Mouse (Mus musculus): ENCODE data around the gene Zdbf2. TPM values are rescaled to one million over a fixed set of nuclear protein-coding genes. Genes with fewer than 3 reads are reported as not detected.

The Zdbf2 gene
- total RNA-seq (2021), result 10 to 100 TPM; 23.3 to 23.6 TPM

DNA sequence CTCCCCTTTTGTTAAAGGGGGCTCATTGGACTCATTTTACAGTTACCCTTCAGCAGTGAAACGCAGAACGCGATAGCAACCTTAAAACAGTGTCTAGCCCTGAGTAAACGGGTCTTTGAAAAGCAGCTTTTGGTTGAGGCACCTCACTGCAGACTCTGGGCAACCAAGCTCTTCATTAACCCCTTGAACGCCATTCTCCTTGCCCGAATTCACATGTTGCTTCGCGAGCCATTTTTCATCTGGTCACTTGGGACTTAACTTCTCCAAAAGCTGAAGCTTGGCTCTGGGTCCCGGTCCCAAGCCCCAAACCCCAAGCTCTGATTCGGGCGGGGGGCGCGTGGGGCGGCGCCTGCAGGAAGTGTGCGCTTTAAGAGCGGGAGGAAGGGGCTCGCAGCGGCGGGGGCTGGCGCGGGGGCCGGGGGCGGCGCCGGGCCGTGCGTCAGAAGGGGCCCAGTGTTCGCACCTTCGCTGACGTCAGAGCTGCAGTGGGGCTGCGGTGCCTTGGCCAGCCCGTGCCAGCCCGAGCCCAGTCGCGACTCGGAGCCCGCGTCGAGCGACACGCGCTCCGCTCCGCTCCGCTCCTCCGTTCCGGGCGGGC, at the start of gene Zdbf2:
Zdbf2 (plus strand) TSS at position 525 of the 598 bp plus-strand sequence.
- intact Hi-C loops (cut with DNase I), result loop anchor here (5.0 kb wide), 1 partner anchor 91 kb away; no protein-coding TSS in a partner anchor
- DNase-seq (ENCODE audit: low spot score in 2 of 2), result peak in 1 of 2 experiments; percentile 7

DNA sequence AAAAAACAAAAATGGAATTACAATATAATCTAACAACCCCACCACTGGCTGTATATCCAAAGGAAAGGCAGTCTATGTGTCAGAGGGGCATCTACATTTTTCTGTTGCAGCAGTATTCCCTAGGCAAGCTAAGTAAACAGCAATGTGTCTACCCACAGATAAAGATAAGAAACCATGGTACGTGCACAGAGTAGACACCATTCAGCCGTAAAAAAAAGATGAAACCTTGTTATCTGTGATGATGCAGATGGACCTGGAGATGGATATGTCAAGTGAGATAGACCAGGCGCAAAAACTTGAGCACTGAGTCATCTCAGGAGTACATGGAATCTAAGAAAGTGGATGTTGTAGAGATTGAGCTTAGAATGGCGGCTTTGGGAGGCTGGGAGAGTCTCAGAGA, 48.1 kb upstream of the Zdbf2 start:
- intact Hi-C loops (cut with DNase I), result no loop called here

DNA sequence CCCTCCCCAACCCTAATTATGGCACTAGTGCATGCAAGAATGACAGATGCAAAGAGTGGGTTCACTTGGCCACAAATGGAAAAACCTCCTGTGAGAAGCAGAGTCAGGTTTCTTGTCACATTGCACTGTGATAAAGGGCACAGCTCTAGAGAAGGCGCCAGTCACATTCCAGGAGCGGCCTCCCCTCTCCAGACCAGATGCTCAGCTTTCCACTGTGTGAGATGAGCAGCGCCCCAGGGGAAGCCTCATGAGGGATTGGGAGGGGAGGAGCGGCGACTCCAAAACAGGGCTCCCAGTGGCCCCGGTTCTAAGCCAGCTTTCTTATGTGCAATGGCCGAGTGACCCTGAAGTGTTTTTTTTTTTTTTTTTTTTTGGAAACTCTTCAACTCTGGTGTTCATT, 47.2 kb upstream of the Zdbf2 start:
- intact Hi-C loops (cut with DNase I), result no loop called here
- DNase-seq (ENCODE audit: low spot score in 2 of 2), result no peak

More for the DNA sequence above, 48.1 kb upstream of the Zdbf2 start:
- DNase-seq (ENCODE audit: low spot score in 2 of 2), result no peak

DNA sequence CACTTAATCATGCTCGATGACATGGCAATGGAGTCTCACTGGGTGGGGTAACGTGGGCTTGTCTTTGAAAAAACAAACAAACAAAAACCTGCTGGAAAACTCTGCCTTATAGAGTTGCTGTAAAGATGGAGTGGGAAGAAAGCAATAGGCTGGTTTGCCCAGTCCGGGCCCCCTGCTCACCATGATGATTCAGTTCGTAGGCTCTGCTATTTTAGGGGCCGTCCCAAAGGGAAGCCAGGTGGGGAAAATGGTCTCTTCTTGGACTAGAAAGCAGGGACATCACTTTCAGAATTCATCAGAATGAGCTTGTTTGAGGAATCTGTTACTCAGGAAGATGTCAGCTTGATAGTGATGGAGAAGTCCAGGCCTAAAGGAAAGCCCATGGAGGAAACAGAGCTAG, 45.8 kb upstream of the Zdbf2 start:
- DNase-seq (ENCODE audit: low spot score in 2 of 2), result no peak
- intact Hi-C loops (cut with DNase I), result no loop called here

DNA sequence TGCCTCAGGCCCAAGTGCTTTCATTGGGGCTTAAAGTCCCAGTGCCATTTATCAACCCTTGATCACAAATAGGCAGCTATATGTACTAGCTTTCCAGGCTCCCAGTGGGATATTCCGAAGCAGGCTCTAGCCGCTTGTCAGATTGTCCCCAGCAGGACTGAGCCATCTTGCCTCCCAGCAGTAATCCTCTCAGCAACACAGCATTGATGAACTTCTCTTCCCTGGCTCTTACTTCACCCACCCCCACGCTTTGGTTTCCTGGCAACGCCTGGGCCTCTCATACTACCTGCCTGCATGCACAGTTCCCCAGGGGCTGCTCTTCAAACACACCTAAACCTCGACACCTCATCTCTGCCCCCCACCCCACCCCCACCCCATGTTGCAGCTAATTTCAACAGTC, 35.7 kb upstream of the Zdbf2 start:
- intact Hi-C loops (cut with DNase I), result no loop called here
- no peak for DNase-seq (ENCODE audit: low spot score in 2 of 2)

DNA sequence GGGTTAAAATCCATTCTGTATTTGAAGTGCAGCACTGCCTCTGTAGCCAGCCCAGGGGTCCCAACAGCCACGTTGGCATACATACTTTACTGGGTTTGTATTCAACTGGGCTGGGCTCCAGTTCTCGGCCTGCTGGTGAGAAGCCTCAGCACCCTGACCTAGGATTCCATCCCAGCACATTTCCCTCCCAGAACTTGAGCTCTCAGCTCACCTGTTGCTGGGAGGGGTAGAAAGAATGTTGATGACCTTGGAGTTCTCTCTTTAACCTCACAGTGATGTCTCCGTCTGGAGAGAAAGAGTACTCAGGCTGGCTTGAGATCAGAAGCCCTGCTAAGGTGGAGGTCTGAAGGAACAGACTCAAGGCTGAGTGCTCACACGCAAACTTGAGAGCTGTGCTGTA, 33.8 kb upstream of the Zdbf2 start:
- intact Hi-C loops (cut with DNase I), result no loop called here

DNA sequence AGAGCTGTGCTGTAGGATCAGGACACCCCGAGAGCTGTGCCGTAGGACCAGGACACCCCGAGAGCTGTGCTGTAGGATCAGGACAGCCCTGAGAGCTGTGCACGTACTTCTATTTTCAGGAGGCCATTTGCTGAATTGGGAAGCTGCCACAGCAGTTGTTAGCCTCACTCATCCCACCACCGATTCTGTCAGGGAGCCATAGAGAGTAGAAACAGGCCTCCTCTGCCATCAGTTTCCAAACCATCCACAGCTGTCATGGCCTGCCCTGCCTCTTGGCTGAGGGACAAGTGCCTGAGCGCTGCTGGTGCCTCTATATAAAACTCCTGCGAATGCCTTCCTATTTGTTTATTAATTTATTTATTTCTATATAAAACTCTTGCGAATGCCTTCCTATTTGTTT, 33.3 kb upstream of the Zdbf2 start:
- DNase-seq (ENCODE audit: low spot score in 2 of 2), result no peak
- intact Hi-C loops (cut with DNase I), result no loop called here

More for the DNA sequence above, 33.8 kb upstream of the Zdbf2 start:
- DNase-seq (ENCODE audit: low spot score in 2 of 2), result no peak

DNA sequence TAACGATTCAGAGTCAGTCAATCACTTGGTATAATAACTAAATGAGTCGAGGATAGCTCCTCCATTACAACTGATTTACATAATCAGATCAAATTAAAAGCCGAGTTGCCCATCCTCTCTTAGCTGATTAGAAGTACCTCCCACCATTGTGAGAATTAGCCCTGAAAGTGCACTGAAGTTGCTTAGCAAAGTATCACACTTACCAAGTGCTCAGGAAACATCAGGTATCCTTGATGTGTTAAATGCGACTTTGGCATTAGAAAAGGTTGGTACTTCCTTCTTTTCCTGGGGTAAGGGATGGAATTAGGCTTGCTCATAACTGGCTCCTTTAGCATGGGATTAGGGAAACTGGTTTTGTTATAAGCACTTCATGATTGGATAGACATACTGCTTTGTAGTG, 29.2 kb upstream of the Zdbf2 start:
- intact Hi-C loops (cut with DNase I), result no loop called here
- no peak for DNase-seq (ENCODE audit: low spot score in 2 of 2)

DNA sequence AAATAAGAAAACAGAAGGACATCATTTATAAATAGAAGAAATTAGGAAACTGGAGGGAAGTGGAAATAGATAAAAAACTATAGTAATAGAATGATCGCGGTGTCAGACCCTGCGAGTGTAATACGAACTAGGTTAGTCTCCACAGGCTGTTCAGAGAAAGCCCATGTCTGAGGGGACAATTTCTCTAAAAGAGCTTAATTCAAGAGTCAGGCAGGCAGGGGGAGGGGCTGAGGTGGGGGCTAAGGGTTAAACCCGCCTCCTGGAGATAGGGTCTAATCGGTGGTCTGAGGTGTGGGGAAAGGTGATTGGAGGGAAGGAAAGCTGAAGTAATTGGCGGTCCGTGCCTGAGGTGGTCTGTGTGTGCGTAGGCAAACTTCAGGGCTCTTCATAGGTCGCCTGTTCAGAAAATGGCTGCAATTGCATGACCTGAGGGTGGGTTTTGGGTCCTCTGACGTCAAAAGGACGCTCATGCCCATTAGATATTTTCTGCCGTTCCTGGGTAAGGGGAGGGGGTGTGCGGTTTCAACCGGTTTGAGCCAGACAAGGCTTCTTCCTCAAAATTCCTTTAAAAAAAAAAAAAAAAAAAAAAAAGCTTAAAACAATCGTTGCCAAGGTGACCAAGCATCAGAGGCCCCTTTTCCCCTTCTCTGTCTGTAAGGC, 26.1 kb upstream of the Zdbf2 start:
- no peak for DNase-seq (ENCODE audit: low spot score in 2 of 2)
- intact Hi-C loops (cut with DNase I), result no loop called here

DNA sequence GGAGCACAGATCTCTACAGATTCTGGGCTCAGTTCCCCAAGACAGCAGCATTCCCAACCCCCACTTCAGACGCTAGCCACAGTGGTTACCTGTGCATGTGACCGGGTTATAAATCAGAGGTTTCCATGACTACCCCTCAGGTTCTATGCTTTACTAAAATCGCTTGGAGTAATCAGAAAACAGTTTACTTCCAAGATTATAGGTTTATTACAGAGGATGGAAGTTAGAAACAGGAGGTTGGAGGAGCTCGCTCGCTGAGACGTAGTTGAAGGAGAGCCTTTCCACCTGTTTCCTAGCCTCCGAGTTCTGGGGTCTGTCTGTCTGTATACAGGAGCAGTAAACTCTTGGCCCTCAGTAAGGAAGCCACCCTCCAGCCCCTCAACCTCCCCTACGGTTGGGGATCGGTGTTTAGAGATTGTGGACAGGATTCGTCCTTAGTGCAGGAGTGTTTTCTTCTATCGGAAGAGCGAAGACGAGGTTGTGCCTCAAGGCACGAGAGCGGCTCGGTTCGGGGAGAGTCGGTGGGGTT, 25.2 kb upstream of the Zdbf2 start:
- intact Hi-C loops (cut with DNase I), result no loop called here
- DNase-seq (ENCODE audit: low spot score in 2 of 2), result no peak

DNA sequence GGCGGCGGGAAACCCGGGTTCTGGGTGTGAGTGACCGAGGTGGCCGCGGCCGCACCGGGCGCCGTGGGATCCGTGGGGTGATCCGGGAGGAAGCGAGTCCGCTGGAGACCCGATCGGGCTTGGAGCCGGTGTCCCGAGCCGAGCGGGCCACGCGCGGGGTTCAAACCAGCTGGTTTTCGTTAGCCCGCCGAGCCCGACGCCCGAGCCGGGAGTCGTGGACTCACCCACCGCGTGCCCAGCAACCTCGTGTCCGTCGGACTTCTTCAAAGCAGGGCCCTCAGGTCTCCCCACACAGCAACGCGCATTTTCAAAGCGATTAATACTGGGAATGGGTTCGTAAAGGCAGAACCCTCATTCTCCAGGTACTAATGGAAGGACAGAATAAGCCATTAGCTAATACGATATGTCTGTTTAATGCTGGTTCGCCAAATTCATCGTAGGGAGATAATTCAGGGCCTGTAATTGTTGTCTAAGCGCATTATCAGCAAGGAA, 24.7 kb upstream of the Zdbf2 start:
- intact Hi-C loops (cut with DNase I), result no loop called here
- DNase-seq (ENCODE audit: low spot score in 2 of 2), result no peak

DNA sequence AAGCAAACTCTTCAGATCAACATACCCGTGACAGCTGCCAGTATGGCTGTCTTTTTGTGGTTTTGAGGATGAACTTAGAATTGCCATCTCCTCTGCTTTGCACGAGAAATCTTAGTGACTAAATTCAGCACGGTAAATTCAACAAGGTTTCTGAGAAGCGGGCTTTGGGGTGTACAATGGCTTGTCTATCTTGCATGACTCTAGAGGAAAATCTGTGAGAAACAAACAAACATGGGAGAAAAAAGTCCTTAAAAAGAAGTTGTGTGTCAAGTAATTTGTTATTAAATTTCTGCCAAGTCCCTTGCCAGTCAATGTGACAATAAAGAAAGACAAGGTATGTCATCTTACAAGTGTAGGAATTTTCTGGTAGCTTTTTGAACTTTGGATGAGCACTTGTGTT, 23.8 kb upstream of the Zdbf2 start:
- no peak for DNase-seq (ENCODE audit: low spot score in 2 of 2)
- intact Hi-C loops (cut with DNase I), result no loop called here

DNA sequence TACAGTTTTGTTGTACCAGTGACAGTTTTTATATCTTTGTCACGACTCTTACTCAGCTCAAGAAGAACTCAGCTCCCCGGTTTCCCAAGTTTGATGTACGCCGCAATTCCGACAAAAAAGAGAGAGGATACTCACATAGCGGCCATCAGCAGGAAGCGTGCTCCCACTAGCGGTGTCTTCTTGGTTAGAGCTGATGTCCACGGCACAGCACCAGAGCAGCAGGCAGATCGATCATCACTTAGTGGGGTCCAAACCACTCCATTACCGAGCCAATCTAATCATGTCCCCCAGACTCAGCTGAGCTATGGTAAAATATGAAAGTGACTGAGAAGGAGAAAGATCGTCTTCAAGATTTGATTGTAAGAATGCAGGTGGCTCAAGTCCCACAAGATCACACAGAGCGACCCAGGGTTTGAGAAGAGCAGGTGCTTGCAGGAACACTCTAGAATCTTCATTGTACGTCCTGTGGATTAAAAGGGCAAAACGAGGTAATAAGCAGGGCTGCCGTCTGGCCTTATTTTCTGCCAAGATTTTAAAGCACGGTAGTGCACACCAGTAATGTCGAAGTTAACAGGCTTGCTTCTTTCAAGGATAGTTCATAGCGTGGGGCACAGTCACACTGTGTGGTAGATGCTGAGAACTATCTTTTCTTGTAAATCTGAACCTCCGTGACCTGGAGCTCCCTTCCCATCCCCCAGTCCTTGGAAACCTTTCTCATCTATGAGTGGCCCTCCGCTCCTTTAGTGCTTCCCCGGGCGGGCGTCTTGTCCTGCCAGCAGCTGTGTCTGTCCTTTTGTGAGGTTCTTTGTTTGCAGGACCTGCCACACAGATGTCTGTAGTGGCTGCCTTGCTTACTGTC, 20.5 kb upstream of the Zdbf2 start:
- intact Hi-C loops (cut with DNase I), result loop anchor here (5.0 kb wide), 1 partner anchor 70 kb away; no protein-coding TSS in a partner anchor
- DNase-seq (ENCODE audit: low spot score in 2 of 2), result no peak

DNA sequence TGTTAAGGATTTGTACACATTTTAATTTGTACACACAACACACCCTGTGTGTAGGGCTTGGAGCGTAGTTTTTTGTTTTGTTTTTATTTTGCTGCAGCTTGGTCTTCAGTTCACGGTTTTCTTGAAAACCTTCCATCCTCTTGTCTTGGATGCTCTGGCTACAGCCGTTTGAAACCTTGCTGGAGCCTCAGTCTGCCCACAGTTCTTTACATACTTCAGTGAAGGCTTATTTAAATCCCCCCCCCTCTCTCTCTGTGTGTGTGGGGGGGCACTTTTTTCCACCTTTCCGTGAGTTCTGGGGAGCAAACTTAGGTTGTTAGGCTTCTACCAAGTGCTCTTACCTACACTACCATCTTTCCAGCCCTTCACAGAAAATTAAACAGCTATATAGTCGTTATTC, 19.8 kb upstream of the Zdbf2 start:
- no peak for DNase-seq (ENCODE audit: low spot score in 2 of 2)
- intact Hi-C loops (cut with DNase I), result loop anchor here (5.0 kb wide), 1 partner anchor 71 kb away; no protein-coding TSS in a partner anchor

DNA sequence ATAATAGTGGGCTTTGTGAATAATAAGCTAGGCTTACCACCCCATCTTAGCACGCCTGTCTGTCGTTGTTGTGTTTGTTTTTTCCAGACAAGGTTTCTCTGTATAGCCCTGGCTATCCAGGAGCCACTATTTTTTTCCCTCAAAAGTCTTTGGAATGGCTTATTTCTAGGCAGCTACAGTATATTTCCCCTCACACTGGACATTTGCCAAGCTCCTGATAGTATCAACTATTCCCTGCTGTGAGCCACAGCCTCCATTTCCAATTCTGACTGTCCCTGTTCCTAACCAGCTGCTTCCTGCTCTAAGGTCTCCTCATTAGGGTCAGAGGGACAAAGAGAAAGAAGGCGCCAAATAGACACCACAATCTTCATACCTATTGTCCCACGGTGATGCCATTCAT, 18.0 kb upstream of the Zdbf2 start:
- intact Hi-C loops (cut with DNase I), result no loop called here
- DNase-seq (ENCODE audit: low spot score in 2 of 2), result no peak

DNA sequence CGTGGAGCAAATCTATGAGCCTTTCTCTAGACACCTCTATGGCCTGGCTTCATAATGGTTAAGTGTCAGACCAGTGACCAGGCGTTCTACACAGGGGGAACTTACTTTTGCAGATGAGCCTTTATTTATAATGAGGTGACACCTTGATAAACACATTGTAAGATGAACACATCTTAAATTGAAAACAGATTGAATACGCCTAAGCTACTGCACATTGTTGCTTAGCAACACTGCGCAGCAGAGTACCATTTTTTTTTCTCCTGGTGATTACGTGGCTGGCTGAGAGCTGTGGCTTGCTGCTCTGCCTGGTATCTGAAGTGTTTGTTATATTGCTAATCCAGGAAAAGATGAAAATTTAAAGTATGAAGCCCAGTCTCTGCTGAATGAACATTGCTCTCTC, 17.0 kb upstream of the Zdbf2 start:
- intact Hi-C loops (cut with DNase I), result no loop called here
- DNase-seq (ENCODE audit: low spot score in 2 of 2), result peak in 1 of 2 experiments; percentile 62

DNA sequence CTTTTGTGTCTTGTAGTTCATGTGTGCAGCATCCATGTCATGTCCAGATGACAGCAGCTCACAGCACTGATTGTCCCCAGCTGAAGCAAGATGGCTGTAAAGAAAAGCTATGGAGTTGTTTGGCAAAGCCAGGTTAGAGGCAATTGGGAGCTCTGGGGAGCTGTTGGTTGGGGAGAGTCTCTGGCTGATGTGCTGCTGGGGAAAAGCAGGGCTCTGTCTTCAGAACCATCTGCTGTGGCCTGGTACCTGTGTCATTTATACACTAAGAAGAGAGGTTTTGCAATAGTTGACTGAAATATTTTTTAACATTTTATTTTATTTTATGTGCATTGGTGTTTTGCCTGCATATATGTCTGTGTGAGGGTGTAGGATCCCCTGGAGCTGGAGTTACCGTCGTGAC, 14.6 kb upstream of the Zdbf2 start:
- no peak for DNase-seq (ENCODE audit: low spot score in 2 of 2)
- intact Hi-C loops (cut with DNase I), result no loop called here

DNA sequence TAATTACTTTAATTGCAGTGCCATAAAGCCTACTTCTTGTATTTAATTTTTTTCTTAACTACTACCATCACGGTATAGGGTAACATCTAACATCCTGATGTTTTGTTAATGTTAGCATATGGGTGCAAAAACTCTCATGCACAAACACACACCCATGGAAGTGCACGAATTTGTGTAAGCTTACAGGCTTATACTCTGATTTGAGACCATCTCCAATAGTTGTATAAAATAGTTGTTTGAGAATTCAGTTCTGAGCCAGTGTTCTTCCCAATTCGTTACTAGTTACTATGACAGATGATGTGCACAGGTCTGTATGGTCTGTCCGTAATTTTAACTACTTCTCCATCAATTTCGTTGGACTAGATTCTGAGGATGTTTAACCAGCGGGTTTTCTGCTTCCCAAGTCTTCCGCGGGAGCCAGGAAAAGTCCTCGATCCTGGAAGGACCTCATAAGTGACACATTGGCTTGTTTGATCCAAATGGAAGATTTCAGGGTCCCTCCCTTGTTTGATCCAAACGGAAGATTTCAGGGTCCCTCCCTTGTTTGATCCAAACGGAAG, 13.7 kb upstream of the Zdbf2 start:
- no peak for DNase-seq (ENCODE audit: low spot score in 2 of 2)
- intact Hi-C loops (cut with DNase I), result no loop called here

DNA sequence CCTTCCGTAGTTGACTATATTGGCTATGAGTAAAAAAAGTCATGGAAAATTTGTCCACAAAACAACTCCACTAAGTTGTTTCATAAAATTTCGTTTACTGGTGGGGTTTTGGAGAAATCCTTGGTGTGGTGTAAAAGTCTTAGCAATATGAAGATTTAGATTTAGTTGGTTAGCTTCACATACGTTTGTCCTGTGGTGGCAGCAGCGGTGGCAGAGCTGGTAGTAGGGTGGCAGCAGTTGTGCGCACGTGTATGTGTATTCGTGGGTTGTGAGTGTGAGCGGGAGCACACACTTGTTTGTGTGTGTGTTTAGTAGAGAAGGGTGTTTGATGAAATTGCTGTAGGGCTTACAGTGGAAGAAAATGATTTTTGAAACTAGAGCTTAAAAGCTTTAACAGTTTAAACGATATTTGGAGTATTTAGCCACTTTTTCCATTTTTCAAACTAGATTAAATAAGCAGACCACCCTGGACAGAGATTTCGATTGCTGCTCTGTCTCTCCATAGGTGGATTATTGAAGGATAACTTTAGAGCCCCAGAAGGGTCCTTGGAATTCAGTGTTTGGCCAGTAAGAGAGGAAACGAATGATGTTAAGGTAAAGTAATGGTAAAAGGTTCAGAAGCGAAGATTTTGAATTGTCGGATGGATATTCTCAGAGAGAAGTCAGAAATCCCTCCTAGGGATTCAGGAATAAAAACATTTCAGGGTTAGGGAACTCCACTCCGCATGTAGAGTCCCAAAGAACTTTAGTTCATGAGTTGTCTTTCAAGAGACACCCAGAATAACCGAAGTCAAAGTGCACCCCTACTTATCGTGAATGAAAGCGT, 12.9 kb upstream of the Zdbf2 start:
- DNase-seq (ENCODE audit: low spot score in 2 of 2), result no peak
- intact Hi-C loops (cut with DNase I), result no loop called here

Data from left cerebral cortex, postnatal 25 days (tissue).